Mouse (Mus musculus) embryo, embryonic 11 days (tissue): Measurements from ENCODE around the gene Xrra1.

Experiments used
- DNase-seq: peaks from one replicate; pipeline ENCODE4 v3.0.0-alpha.2; 2015

The Xrra1 gene

GRCm38 (mm10) chr7:99851618-99852017 lies 7.3 kb upstream of the Xrra1 start:
- DNase-seq, result no peak

DNA sequence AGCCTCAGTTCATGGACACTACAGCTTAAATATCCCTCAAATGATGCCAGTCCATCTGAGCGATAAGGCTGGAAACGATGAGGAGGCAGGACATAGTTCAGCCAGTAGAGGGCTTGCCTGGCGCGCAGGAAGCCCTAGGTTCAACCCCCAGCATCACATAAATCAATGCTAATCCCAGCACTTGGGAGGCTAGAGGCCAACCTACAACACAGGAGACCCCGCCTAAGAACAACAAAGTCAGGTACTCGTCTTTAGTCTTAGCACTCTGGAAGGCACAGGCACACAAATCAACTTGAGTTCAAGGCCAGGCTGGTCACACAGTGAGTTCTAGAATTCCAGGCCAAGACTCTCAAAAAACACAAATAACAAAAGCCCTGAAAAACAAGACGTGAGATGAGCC lies 5.6 kb upstream of the Xrra1 start:
- no peak for DNase-seq

GRCm38 (mm10) chr7:99854311-99854710 lies 4.6 kb upstream of the Xrra1 start:
- no peak for DNase-seq

GRCm38 (mm10) chr7:99856266-99856861 lies 2.6 kb upstream of the Xrra1 start:
- DNase-seq, result no peak

DNA sequence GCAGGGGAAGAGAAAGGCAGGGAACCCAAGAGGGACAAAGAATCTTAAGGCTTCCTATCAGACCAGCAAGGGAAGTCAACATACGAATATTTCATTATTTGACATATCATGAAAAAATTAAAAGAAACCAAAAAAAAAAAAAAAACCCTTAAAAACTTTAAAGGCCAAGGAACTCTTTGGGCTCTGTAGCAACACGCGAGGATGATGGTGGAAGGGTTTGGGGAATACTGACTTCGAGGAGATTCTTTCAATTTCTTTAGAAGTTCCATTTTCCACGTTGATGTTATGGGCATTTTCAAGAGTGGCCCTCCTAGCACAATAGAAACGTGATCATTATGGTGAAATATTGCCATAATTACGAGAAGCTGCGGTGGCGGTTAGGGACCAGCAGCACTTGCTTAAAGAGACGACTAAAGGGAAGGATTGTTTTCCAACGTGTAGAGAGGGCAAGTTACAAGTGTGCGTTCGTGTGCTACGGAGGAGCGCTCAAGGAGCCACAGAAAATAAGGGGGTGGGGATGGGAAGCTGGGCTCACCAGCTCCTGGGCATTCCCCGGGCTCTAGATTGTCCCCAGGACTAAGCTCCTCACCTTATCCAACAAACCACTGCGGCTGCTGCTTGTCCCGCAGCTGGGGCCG lies 622 bp upstream of the Xrra1 start:
- DNase-seq, result no peak

DNA sequence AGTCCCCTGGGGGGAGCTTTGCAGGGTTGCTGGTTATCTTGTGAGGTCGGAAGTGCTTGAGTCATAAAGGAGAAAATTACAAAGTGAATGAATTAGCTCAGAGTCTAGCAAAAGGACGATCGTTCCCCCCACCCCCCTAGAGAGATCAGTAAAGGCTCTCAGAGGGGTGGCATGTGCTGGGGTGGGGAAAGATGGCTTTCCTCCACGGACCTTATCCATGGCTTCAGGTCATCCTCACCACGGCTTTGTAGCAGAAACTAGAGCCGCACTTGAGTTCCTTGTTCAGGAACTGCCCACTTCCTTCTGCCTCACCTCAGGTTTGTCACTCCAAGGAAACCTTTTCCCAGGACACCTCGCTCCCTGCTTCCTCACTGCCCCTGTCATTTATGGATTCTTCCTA lies 4.4 kb downstream of the Xrra1 start, which contains the start of gene Spcs2:
Gene Spcs2 (minus strand): TSS at position 101 of the 400 bp plus-strand sequence.
- no peak for DNase-seq

DNA sequence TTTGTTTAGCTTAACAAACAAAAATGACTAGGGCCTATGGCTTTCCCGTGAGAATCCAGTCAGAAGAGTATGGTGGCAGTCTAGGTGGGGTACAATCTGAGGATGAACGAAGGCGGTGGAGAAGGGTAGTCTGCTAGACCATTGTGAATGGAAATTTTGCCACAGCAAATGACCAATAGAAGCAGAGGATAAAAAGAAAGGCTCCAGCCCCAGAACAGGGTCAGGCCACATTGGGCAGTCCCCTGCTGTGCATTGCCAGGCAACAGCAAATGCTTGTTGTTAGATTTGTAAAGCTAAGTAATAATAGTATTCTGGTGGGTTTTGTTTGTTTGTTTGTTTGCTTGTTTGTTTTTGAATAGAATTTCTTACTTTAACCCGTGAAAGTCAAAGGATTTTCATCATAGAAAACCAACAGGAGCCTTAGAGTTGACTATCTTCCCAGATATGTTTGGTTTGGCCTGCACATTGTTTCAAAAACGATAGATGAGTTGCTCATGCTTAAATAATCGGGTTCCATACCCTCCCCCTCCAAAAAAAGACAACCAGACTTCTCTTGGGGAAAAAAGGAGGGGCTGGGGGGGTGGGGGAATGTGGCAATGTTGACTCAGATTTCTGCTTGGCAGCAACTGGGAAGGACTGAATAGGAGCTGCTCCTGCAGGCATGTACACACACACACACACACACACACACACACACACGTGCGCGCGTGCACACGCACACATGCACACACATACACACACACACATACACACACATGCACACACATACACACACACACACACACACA lies 5.5 kb downstream of the Xrra1 start:
- DNase-seq, result peak; percentile 54

DNA sequence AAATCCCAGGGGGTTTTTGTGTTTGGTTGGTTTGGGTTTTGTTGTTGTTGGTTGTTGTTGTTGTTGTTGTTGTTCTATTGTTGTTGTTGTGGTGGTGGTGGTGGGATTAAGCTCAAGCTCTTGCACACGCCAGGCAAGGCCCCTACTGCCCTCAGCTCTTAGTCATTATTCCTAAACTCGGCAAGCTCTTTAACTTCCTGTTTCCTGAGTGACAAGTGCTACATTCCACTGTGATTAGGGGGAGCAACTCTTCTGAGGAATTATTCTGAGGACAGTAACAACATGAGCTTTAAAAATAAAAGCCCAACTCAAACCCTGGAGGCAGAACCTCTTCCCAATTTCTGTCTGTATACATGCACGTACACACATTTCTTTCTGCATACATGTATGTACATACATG lies 6.3 kb downstream of the Xrra1 start:
- DNase-seq, result no peak

DNA sequence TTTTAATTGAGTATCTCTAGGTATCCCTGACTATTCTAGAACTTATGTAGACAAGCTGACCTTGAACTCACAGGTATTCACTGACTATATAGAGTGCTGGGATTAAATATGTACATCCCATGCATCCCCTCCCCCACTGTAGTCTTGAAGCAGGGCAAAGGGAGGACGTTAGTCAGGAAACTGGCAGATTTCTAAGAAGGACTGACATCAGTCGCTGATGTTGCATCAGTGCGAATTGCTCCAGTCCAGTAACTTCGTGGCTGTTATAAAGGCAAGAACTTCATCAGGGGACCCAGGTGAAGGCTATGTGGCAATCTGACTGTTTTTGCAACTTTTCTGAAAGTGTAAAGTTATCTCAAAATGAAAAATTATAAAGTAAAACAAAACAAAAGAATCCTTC lies 10.4 kb downstream of the Xrra1 start:
- no peak for DNase-seq

DNA sequence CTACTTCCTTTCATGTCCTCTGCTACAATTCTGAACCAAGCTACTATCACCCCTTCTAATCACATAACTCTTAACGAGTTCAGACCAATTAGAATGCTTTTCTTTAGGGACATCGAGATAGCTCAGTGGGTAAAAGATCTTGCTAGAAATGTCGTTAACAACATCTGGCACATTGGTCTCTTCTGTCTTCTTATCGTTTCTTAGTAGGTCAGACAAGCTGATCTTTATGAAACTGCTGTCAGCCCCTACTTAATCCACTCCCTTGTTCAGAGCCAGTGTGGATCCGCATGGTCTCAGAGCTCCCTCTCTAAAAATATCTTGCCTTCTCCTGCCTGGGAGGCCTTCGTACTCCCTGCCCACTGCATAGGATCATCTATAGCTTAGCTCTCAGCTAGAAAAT lies 15.0 kb downstream of the Xrra1 start:
- no peak for DNase-seq

- DNase-seq, result no peak
Observed at GRCm38 (mm10) chr7:99875891-99876290, 17.0 kb downstream of the Xrra1 start.

- peak; percentile 91 for DNase-seq
Observed at GRCm38 (mm10) chr7:99876345-99876744, 17.4 kb downstream of the Xrra1 start.

DNA sequence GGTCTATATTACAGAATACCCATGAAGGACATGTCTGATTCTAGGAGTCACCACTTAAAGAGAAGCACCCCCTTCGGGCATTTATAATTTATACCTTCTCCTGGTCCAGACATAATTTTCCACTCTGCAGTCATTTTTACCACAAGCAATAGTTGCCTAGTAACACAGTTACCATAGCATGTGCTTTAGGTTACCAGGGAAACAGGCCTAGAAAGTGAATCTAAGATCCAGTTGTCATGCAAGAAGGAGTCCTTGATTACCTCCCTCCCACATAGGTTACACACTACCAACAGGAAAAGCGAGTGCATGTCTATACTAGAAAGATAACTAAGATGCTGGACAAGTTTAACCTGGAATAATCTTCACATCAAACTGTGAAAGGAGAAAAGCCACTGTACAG lies 19.3 kb downstream of the Xrra1 start:
- no peak for DNase-seq

DNA sequence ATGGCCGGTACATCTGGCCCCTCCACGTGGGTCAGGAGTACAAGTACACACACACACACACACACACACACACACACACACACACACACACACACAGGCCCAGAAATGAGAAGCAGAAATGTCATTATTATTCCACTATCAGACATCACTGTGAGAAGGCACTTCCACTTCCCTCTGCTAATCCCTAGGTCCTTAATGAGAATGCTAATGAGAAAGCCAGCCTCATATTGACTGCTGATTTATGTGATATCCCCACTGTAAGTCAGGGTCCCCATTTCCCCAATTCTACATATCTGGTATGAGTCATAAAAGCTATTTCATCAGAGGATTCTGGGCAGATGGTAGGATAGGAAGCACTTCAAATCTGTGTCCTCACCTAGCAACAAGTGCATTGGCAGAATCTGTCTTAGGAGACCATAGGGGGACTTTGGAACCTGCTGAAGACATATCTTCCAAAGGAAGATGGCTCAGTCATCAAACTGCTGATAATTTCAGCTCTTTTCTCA lies 28.4 kb downstream of the Xrra1 start:
- no peak for DNase-seq

GRCm38 (mm10) chr7:99887743-99888142 lies 28.8 kb downstream of the Xrra1 start:
- no peak for DNase-seq

DNA sequence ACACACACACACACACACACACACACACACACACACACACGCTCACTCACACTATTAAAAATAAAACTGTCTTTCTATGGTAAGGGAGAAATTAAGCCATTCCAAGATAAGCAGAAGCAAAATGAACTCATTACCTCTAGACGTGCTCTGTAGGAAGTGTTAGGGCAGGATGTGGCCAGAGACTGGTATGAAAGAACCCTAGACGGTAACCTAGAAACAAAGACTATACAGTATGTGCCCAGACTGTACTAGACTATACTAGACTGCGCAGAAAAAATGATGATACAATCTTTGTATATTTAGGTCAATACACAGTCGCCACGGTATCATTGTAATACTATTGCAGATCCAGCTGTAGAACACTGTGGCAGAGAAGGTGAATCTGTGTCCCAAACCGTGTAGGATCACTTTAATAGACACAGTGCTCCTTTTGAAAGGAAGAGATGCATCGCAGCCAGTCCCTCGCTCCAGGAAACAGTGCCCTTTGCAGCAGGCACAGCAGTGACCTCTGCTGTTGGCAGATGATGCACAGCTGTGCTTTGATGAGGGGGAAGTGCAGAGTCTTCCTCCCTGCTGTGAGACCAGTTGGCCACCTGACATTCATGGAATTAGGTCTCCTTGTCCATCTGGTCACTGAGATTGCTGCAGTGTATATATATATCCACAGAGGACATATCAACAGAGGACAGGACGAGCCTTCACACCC lies 30.4 kb downstream of the Xrra1 start:
- DNase-seq, result peak; percentile 53

- DNase-seq, result no peak
Observed at GRCm38 (mm10) chr7:99890168-99890755, 31.3 kb downstream of the Xrra1 start.

GRCm38 (mm10) chr7:99891471-99891870 lies 32.6 kb downstream of the Xrra1 start:
- no peak for DNase-seq

- no peak for DNase-seq
Observed at GRCm38 (mm10) chr7:99892351-99892750, 33.4 kb downstream of the Xrra1 start.

DNA sequence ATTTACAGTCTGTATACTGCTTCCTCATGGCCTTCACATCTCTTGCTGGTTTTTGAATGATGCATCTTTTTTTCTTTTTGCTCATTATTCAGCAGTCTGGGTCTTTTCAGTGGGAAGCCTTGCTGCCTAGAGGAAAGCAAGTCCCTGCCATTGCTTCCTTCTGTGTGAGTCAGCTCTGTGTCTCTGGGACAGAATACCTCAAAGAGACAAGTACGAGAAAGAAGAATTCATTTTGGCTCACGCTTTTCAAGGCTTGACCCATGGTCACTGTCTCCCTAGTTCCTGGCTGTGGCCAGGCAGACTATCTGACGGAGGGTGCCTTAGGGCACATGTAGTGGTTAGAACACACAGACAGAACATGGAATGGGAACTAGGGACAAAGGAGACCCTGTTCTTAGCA lies 35.1 kb downstream of the Xrra1 start:
- DNase-seq, result no peak

DNA sequence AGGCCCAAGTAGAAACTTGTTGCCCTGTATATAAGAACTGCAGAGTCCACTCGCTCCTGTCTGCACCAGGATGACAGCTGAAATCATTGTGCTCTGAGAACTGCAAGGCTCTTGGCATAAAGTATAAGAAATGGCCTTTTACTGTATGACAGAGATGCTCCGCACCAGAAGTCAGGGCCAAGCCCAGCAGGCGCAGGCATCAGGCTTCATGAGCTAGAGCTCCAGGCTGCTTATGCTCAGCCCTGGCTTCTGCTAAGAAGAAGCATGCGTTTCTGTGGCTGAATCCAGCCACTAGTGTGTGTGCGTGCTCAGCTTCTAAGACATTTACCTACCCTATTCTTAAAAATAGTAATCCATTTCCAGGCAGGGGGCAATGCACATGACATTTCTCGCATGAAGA lies 35.6 kb downstream of the Xrra1 start:
- no peak for DNase-seq

- no peak for DNase-seq
Observed at GRCm38 (mm10) chr7:99896905-99897304, 38.0 kb downstream of the Xrra1 start.

- DNase-seq, result no peak
Observed at GRCm38 (mm10) chr7:99902208-99902607, 43.3 kb downstream of the Xrra1 start.
